Mouse (Mus musculus) cerebellum, adult 2 months (tissue): Measurements from ENCODE around the gene Sugp2.

Experiments
- CTCF ChIP-seq: fragments of 200-500 bp; IDR thresholded peaks from 2 replicates; pipeline ENCODE4 v1.5.1; 2011; ENCODE audit warnings: low read depth, mild to moderate bottlenecking, control low read depth, low read length, moderate library complexity, borderline replicate concordance; ENCODE audit not compliant: insufficient read depth
- POLR2A ChIP-seq: fragments of 200-500 bp; IDR thresholded peaks from 2 replicates; pipeline ENCODE4 v1.6.1; 2011; ENCODE audit warnings: low read length, control low read depth, borderline replicate concordance; ENCODE audit not compliant: insufficient read depth

GRCm38 (mm10) chr8:70222041-70222440, 12.0 kb upstream of the Sugp2 start:
- TF ChIP-seq CTCF (no peak), POLR2A (no peak)
